Mouse (Mus musculus) NIH3T3 (cell line): Measurements from ENCODE around the gene Alox5.
"Not testable (repeated sequence)": the region's sequence is repeated elsewhere in the genome, so short reads cannot be mapped to it uniquely, and the experiment has no call there.

ENCODE experiments used
- DNase-seq: peaks from one replicate; pipeline ENCODE4 v3.0.0-alpha.2; 2012; ENCODE audit warnings: low read depth

Alox5 gene

DNA sequence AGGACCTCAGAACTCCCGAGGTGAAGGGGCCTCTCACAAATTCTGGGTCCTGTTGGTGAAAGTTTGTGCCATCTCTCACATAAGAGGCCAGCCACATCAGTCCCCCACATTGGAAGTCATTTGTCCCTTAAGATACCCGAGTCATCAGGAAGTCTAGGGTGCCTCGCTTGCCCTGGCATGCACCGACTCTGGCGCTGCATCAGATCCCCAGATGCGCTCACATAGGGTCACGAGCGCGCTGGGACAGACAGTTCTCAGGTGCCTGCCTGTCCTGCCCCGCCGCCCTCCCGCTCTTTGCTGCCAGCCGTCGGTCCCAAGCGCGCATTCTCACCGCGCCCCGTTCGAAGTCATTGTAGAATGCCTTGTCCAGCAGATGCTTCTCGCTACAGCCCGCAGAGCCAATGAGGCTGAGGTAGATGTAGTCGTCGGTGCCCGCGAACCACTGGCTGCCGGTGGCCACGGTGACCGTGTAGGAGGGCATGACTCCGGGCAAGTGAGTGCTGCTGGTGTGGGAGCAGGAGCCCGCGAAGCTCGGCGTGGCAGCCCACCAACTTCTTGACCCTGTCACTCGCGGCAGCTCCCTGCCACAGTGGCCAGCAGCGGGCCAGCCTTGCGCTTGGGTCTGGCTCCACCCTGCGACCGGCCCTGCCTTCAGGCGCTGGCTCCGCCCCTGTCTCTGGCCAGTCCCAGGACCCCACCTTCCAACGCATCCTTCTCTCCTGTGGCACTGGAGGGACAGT is at the start of gene Alox5:
Alox5 (minus strand) TSS at position 635 of the 740 bp plus-strand sequence.
- DNase-seq: no peak

DNA sequence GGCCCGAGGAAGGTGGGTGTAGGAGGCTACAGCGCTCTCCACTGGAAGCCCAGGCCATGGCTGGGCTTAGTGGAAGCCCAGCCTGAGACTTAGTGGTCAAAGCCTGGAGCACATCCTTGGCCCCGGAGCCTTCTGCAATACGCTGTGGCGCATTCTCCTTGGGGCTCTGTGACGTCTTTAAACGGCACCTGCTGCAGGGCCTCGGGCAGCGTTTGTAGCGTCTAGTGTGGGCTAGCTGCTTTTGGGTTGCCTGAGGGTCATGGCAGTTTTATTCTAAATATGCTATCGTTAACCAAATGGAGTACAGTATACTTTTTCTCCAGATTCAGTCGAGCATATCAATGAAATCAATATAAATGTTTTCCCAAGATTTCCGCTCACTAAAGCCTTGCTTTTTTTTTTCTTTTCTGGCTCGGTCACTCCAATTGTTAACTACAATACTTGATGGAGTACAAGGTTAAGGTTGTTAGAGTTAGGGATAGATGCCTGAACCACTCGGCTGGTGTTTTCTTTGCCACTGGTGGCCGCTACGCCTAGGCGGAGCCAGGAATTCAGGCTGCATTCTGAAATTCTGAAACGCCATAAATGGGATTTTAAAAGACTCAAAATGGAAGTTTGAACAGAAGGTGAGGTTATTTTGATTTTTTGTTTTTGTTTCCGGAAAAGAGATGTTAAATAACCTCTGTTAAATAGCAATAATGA is 45.5 kb upstream of the Alox5 start, which contains the start of gene Olfr212:
Olfr212 (plus strand) TSS at position 215 of the 702 bp plus-strand sequence.
- DNase-seq: not testable (repeated sequence)

DNA sequence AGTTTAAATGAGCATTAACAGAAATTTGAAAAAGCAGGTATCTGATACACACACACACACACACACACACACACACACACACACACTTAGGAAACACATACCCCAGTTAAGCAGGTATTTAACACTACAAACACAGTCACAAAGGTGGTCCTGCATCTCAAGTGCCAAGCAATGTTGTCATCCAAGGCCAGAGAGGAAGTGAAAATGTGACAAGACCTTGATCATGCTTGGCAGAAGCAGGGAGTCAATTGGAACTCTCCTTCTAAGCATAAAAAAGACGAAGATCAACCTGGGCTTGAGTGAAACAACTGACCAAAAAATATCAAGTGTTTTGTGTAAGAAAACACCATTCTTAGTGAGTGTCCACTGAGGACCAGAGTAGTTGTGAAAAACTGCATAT is 35.0 kb upstream of the Alox5 start:
- DNase-seq: no peak

DNA sequence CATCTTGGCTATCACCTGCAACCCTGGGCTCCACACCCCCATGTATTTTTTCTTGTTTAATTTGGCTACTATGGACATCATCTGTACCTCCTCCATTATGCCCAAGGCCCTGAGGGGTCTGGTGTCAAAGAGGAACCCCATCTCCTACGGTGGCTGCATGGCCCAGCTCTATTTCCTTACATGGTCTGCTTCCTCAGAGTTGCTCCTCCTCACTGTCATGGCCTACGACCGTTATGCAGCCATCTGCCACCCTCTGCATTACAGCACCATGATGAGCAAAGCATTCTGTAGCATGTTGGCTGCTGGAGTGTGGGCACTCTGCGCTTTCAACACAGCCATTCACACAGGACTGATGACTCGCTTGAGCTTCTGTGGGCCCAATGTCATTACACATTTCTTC is 32.8 kb upstream of the Alox5 start:
- DNase-seq: no peak

DNA sequence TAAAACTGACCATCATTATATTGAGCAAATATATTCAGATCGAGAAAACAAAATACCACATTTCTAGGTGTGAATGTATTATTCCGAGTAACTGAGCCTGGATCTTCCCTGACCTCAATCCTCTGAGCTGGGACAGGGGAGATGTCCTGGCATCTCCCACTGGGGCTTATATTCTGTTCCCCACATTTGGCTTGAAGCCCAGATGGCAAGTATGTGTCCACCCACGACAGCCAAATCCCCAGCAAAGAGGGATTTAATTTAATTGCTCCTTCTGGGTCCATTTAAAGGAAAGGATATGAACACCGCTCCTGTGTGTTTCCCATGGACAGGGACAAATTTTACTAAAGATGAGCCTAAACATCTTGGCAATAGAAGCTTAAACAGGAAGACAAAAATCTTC is 27.8 kb upstream of the Alox5 start, which contains the start of gene Olfr211:
Olfr211 (plus strand) TSS at position 301 of the 400 bp plus-strand sequence.
- no peak for DNase-seq

DNA sequence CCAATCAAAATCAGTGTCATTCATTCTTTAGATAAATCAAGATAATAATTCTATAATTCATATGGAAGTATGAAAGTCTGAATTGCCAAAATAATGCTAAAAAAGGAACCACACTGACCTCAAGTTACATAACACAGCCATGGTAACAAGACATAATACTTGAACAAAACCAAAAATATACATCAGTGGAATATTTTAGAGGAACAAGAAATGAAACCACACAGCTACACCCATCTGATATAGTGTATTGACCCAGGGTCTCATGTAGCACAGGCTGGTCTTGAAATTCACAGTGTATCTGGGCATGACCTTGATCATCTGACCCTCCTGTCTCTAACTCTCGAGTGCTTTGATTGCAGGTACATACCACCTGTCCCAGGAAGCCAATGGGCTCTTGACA is 25.9 kb upstream of the Alox5 start:
- no peak for DNase-seq

DNA sequence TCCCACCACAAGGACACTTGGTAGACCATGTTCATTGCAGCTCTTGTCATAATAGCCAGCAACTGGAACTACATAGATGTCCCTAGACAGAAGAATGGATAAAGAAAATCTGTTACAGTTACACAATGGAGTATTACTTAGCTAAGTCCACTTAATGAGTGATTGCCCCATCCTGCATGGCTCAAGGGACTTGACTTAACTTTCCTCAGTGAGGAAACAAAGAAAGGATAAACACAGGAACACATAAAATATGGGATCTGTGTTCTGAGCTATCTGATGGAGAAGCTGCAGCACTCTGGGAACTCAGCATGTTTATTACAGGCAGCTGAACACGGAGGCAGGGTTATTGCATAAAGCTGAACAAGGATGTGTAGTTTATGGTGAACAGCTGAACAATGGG is 24.1 kb upstream of the Alox5 start:
- DNase-seq: no peak

DNA sequence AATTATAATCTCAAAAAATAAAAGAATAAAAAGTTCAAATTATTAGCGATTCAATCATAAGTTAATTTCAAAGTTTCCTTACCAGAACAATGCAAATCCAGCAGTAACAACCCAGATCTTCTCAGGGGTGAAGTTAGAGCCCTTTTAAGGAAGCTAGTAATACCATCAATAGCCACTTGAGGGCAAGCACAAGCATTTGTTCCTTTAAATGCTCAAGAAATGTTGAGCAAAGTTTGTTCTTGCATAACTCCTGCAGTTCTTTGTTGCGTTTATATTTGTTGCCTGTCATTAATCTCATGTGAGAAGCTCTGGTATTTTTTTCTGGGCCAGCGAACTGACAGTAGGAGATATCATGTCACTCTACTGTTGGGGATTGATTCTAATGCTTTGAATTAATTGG is 7.1 kb upstream of the Alox5 start:
- DNase-seq: peak; percentile 73

DNA sequence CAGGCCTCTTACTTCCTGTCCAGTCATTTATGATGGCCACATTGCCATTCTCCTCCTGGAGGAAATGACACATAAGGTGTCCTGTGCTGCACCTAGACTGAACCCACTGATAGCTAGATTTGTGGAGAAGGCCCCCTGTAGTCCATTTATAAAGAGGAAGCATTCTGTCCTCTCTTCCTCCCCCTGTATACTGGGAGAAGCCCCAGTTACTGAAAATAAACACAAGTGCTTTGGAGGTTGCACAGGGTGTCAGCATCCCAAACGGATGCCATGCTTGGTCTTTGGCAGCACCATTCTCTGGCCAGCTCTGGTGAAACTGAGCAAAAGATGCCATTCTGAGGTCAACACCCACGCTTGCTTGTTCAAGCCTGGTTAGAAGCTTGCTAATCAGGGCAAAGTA is 1.7 kb downstream of the Alox5 start:
- no peak for DNase-seq

DNA sequence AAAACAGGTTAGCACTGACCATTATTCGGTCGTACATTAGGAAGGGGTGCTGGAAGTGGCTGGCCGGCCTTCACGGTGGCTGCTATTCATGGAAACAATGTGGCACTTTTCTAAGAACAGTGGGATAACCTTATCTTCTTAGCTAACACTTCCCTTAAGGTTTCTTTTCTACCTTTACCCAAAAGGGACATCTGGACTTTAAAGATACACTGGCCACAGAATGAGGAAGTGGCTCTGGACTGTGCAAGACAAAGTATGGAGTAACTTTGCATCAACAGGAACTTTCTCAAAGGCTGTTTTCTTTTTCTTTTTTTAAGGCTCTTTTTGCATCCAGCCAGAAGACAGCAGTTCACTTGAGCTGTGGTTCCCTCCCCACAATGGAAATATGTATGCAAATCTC is 2.2 kb downstream of the Alox5 start:
- DNase-seq: no peak

DNA sequence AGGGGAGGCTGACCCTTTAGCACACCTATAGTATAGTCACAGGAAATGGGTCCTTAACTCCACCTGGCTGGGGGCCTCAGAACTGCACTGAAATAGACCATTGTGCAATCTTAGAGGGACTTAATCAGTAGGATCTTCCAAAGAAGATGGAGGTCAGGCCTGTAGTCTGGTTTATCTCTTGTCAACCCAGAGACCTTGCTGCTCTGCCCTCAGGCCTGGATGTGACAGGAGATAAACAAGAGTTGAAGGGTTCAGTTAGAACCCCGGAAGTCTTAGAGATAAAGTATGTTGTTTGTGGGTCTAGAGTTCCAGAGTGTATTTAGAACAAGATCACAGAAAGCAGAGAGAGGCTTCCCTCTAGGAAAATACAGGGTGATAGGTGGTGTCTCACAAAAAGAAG is 4.5 kb downstream of the Alox5 start:
- DNase-seq: no peak

DNA sequence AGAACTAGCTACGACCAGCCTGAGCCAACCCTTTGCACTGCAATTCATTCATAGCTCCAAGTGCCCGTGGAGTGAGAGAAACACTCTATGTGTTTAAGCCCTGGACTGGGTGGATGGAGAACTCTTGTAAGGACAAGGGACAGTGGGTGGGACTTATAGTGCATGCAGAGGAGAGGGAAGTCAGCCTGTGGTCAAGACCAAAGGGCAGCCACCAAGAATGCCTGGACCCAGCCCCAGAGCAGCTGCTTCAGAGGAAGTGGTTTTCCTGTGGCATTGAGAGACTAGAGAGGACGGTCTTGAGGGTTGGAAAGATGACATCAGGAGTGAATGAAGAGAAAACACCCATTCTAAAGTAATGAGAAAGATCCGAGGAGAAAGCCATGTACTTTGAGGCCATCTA is 5.2 kb downstream of the Alox5 start:
- DNase-seq: no peak

DNA sequence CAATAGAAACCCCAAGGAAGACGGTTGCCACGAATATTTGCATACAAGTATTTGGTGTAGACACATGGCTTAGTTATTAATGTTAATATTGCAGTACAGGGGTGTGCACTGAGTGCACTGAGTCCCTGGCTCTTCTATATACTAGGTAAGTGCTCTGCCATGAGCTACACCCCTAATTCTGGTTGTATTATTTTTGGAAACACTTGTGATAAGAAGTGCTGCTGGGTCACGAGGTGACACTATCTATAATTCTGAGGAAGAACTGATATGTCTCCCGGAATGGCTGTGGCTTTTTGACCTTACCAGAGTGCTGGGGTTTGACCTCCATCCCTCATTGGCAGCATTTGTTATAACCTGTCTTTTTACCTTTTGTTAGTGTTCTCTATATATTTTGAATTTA is 20.1 kb downstream of the Alox5 start:
- DNase-seq: no peak

DNA sequence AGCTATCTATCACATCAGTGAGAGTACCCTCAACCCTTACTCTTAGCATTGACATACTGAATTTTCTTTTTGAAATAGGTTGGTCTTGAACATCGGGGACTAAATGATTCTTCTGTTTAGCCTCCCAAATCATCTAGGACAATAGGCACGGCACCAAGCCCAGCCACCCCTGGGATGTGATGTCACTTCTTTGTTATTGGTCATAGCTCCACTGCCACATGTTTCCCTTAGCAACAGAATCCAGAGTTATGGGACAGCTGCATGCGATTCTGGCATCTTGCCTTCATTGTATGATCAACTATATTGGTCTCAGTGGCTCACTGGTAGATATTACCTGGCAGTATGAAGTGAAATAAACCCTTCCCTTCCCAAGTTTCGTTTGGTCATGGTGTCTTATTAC is 20.5 kb downstream of the Alox5 start:
- DNase-seq: no peak

DNA sequence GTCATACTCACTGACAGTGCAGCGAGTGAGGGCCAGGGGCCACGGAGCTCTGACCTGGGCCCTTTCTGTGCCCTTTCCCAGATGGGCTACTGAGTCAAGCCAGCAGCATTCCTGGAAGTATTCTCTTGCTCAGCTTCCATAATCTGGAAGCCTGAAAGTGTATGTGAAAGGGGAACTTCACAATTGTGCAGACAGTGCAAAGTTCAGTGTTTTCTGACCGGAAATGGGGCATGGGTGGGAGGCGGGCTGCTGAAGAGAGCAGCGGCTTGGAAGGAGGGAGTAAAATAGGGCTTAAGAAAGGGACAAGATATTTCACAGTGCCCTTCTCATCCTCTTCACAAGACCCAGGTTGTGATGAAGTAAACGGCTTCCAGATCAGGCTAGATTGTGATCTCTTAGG is 21.4 kb downstream of the Alox5 start:
- DNase-seq: no peak

DNA sequence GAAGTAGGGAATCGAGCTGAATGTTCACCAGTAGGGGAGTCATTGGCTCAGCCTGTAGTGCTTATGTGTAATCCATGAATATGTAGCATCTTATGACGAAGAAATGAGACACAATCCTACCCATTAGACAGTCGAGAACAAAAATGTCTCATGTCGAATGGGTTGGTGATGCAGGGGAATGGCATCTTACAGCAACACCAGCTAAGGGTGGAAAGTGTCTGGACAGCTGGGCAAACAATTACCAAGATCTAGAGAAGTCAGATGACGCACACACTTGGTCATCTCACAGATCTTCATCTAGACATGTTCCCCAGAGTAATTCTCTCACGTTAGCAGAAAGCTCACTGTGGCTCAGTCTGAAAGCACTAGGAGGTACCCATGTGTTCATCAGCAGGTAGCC is 22.1 kb downstream of the Alox5 start:
- peak; percentile 4 for DNase-seq

DNA sequence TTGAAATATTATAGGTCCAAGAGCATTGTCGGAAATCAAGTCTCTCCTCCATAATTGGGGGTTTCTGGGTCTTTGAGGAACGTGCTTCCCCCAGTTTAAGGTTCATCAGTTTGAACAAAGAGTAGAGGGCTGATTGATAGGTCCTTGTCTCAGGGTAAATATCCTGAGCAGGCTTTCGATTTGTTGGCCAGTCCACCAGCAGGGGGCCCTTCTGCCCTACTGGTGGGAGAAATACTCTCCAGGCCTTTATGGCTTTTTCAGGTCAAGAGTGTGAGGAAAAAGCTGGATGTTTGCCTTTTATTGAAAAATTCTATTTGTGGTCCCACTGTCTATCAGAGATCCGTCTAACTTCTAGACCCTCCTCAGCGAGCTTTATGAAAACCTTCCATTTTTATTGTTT is 32.7 kb downstream of the Alox5 start:
- DNase-seq: peak; percentile 66

DNA sequence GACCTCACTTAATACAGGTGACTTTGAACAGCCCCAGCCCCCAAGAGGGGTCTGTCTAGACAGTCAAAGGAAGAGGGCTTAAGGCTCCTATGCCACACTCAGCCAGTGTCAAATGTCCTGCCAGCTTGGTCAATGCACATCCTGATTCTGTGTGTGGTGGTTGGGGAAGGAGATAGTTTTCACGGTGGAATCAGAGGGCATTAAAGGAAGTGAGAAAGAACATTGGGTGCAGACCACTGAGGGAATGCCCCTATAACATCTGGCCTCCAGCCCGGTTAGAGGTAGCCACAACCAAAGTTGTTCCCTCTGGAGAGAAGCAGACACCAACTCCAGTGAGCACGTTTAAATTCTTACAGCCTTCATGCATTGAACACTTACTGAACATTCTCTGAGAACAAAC is 33.4 kb downstream of the Alox5 start:
- no peak for DNase-seq

DNA sequence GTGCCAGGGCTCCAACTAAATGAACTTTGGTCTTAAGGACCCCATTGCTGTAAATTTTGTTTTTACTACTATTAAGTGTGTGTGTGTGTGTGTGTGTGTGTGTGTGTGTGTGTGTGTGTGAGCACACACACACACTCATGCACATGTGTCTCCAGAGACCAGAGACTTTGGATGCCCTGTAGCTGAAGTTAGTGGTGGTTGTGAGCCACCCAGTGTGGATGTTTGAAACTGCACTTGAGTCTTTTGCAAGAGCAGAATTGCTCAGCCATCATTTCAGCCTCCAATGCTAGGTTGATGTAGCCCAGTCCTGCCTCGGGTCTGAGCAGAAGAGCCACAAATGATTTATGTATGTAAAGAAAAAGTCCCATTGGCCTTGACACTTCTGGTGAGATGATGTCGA is 37.3 kb downstream of the Alox5 start:
- peak; percentile 71 for DNase-seq

DNA sequence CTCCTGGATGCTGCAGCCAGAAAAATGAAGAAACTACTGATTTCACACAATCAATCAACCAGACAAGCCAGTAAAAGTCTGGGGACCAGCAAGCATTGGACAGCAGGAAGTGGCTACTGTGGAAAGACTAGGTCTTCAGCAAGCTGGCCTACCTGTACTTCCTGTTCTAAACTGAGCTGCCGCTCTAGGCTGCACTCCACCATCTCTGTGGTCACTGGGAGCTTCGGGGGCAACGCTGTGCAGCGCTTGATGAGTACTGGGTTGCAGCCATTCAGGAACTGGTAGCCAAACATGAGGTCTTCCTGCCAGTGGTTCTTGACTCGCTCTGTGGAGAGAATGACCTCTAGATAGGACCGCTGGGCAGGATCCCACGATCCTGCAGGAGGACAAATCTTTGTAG is 38.0 kb downstream of the Alox5 start:
- DNase-seq: no peak

DNA sequence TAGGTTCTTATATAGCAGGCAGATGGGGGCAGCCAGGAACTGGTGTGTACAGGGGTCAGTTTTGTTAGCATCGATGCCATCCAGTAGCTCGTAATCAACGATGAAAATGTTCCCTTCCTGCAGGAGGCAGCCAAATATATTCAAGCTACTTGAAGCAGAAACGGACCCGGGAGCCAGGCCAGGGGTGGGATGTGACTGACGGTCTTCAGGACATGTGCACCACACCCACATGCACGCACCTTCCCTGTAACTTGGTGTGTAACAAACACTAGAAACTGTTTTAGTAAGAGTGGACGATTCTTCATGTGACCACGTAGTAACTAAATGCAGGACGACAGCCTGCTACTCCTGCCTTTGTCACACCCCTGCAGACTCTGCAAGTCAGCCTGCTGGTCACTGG is 40.7 kb downstream of the Alox5 start:
- no peak for DNase-seq

DNA sequence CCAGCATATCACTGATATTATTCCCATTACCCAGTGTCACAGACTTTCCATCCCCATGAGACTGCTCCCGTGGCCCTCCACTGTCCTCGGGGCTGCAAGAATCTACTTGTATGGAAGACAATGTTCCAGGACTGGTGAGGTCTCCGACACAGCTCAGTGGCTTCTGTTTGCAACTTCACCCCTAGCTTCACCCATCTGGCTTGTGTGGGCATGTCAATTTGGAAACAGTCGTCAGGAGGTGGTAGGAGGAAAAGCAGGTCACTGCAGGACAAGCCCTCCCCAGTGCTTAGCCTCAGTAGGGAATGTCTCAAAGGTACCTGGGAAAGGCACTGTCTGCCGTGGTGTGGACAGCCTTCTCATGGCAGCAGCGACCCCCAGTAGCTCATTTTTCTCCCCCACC is 41.3 kb downstream of the Alox5 start:
- DNase-seq: no peak

DNA sequence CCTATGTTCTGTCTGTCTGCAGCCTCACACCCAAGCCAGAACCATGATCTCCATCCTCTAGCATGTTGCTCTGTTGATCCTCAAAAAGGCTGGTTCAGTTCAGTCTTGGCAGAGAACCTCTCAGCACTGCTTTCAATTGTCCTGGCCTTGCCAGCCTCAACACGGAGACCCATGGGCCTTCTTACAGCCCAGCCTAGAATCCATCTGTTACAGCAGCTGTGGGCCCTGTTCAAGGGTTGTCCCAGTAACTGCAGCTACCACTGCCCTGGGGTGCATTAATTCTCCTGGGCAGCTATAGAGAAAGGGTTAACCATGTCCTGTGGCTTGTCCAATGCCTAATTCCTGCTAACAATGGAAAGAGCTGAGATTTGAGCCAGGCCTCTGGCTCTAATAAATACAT is 42.5 kb downstream of the Alox5 start:
- no peak for DNase-seq
